Mouse (Mus musculus) embryonic facial prominence, embryonic 13.5 days (tissue): Measurements from ENCODE around the gene Rce1. TPM values are rescaled to one million over a fixed set of nuclear protein-coding genes. Genes with fewer than 3 reads are reported as not detected.
A peak's percentile ranks its signal among the peaks of the same experiment; 100 is the strongest.

Experiments used
- ATAC-seq: fragments of 200-750 bp; cut with Nextera tagmentation; 2 replicates; pipeline ENCODE4 v1.8.0; 2017; ENCODE audit warnings: low read depth; ENCODE audit not compliant: insufficient number of reproducible peaks, insufficient read depth, low FRiP score, low TSS enrichment
- H3K27ac ChIP-seq: fragments of 300-500 bp; sonication (generic); 2 replicates; pipeline ENCODE4 v1.5.1; 2015; ENCODE audit warnings: moderate library complexity, mild to moderate bottlenecking, inconsistent platforms
- H3K27me3 ChIP-seq: fragments of 300-500 bp; sonication (generic); 2 replicates; pipeline ENCODE4 v1.6.1; 2015; ENCODE audit warnings: mild to moderate bottlenecking, inconsistent platforms
- H3K36me3 ChIP-seq: fragments of 300-500 bp; sonication (generic); 2 replicates; pipeline ENCODE4 v1.6.1; 2015; ENCODE audit warnings: mild to moderate bottlenecking, inconsistent platforms
- H3K4me1 ChIP-seq: fragments of 300-500 bp; sonication (generic); 2 replicates; pipeline ENCODE4 v1.6.1; 2015; ENCODE audit warnings: inconsistent platforms
- H3K4me2 ChIP-seq: fragments of 300-500 bp; sonication (generic); 2 replicates; pipeline ENCODE4 v1.6.1; 2015; ENCODE audit warnings: moderate library complexity, mild to moderate bottlenecking, inconsistent platforms
- H3K4me3 ChIP-seq: fragments of 300-500 bp; sonication (generic); 2 replicates; pipeline ENCODE4 v1.5.1; 2015; ENCODE audit warnings: mild to moderate bottlenecking, inconsistent platforms
- H3K9ac ChIP-seq: fragments of 300-500 bp; sonication (generic); 2 replicates; pipeline ENCODE4 v1.6.1; 2015; ENCODE audit warnings: mild to moderate bottlenecking, inconsistent platforms
- H3K9me3 ChIP-seq: fragments of 300-500 bp; sonication (generic); 2 replicates; pipeline ENCODE4 v1.6.1; 2016; ENCODE audit warnings: inconsistent platforms
- WGBS: fragments of 180-500 bp; shearing (Covaris S2); methylation state at CpG from one replicate; pipeline ENCODE4 v1.1.7; 2015; ENCODE audit warnings: mixed read lengths; 5-methylcytosine and 5-hydroxymethylcytosine counted together
- polyA plus RNA-seq: library from polyadenylated mRNA; unstranded; fragments of >200 nt; fragmentation: Nextera tagmentation; extraction: Ambion mirVana; gene quantifications from 2 replicates; pipeline ENCODE4 v1.2.1, GENCODE M21; 2015

Gene Rce1
- 62.5 and 66.6 TPM in 2 replicates for polyA plus RNA-seq

- Histone ChIP-seq H3K4me3 (peak within 1 kb of the TSS; percentile 96), H3K9ac (peak within 1 kb of the TSS; percentile 97), H3K4me2 (peak within 1 kb of the TSS; percentile 76), H3K36me3 (peaks cover 37% of the 10 kb centered on the region), H3K4me1 (peaks cover 31% of the 10 kb centered on the region), H3K27ac (peak within 1 kb of the TSS; percentile 94), H3K9me3 (no peaks in the 10 kb centered on the region), H3K27me3 (no peaks in the 10 kb centered on the region)
- ATAC-seq: peak; percentile 86
- under 1% methylated on average over 64 of the region's 64 CpGs for WGBS
Observed at GRCm38 (mm10) chr19:4625179-4625828, at the start of gene Rce1. Gene Rce1 (minus strand): TSS chr19:4625641.

DNA sequence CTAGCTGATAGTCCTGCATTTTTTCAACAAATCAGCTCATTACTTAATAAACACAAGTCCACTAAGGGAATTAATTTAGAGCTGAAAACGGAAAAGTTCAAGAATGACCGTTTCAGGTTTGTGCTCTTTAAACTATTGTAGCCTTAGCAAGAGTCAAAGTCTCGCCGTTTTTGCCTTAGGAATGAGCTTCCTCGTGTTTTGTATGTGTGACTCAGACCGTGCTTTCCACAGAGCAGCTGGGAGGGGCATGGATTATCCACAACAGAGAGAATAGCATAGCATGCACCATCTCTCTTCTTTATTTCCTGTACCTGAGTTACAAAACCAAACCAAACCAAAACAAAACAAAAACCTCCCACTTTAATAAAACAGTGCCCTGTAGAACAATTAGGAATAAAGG lies 47.0 kb upstream of the Rce1 start:
- WGBS: 63% methylated on average over 6 of the region's 6 CpGs
- no peak for ATAC-seq
- H3K4me1 ChIP-seq: no peaks in the 10 kb centered on the region
- H3K27me3 ChIP-seq: no peaks in the 10 kb centered on the region
- H3K9me3 ChIP-seq: no peaks in the 10 kb centered on the region
- H3K4me3 ChIP-seq: no peak overlapping the region
- no peak overlapping the region for H3K4me2 ChIP-seq
- H3K9ac ChIP-seq: no peak overlapping the region
- H3K36me3 ChIP-seq: no peaks in the 10 kb centered on the region
- no peak overlapping the region for H3K27ac ChIP-seq

- no peaks in the 10 kb centered on the region for H3K9me3 ChIP-seq
- no peak overlapping the region for H3K27ac ChIP-seq
- no peak overlapping the region for H3K9ac ChIP-seq
- 81% methylated on average over 4 of the region's 4 CpGs for WGBS
- no peaks in the 10 kb centered on the region for H3K36me3 ChIP-seq
- H3K4me1 ChIP-seq: no peaks in the 10 kb centered on the region
- no peak for ATAC-seq
- H3K4me3 ChIP-seq: no peak overlapping the region
- H3K4me2 ChIP-seq: no peak overlapping the region
- H3K27me3 ChIP-seq: no peaks in the 10 kb centered on the region
Observed at GRCm38 (mm10) chr19:4670776-4671175, 45.3 kb upstream of the Rce1 start.

DNA sequence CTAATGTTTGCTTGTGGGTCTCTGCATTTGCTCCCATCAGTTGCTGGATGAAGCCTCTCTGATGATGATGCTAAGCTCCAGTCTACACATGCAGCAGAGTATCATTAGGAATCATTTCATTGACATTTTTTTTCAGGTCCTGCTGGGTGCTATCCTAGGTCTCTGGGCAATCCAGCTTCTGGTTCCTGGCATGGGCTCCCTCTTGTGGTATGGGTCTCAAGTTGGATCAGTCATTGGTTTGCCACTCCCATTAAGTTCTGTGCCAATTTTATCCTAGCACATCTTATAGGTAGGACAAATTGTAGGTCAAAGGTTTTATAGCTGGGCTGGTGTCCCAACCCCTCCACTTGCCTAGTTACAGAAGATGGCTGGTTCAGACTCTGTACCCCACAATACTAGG lies 41.4 kb upstream of the Rce1 start:
- no peak overlapping the region for H3K4me3 ChIP-seq
- no peaks in the 10 kb centered on the region for H3K9me3 ChIP-seq
- H3K27ac ChIP-seq: no peak overlapping the region
- H3K36me3 ChIP-seq: no peaks in the 10 kb centered on the region
- H3K9ac ChIP-seq: no peak overlapping the region
- no peaks in the 10 kb centered on the region for H3K4me1 ChIP-seq
- H3K27me3 ChIP-seq: no peaks in the 10 kb centered on the region
- no peak overlapping the region for H3K4me2 ChIP-seq
- ATAC-seq: no peak

- no peak overlapping the region for H3K27ac ChIP-seq
- no peak overlapping the region for H3K9ac ChIP-seq
- peaks cover 3% of the 10 kb centered on the region; the same call in 1 of the 2 replicates for H3K27me3 ChIP-seq
- no peaks in the 10 kb centered on the region for H3K4me1 ChIP-seq
- H3K36me3 ChIP-seq: no peaks in the 10 kb centered on the region
- H3K9me3 ChIP-seq: no peaks in the 10 kb centered on the region
- H3K4me2 ChIP-seq: no peak overlapping the region
- 85% methylated on average over 5 of the region's 5 CpGs for WGBS
- ATAC-seq: no peak
- H3K4me3 ChIP-seq: no peak overlapping the region
Observed at GRCm38 (mm10) chr19:4658156-4658555, 32.7 kb upstream of the Rce1 start.

GRCm38 (mm10) chr19:4646917-4647492 lies 21.6 kb upstream of the Rce1 start:
- Histone ChIP-seq H3K9me3 (no peaks in the 10 kb centered on the region), H3K27ac (no peak overlapping the region), H3K4me3 (no peak overlapping the region), H3K36me3 (no peaks in the 10 kb centered on the region), H3K4me2 (no peak overlapping the region), H3K9ac (0 out of 2 replicates have a peak overlapping the region, but pooled peaks have one; percentile 36), H3K4me1 (no peaks in the 10 kb centered on the region), H3K27me3 (no peaks in the 10 kb centered on the region)
- no peak for ATAC-seq
- WGBS: 64% methylated on average over 11 of the region's 11 CpGs

GRCm38 (mm10) chr19:4644271-4644670 lies 18.8 kb upstream of the Rce1 start:
- Histone ChIP-seq H3K9me3 (no peaks in the 10 kb centered on the region), H3K36me3 (no peaks in the 10 kb centered on the region), H3K9ac (no peak overlapping the region)

DNA sequence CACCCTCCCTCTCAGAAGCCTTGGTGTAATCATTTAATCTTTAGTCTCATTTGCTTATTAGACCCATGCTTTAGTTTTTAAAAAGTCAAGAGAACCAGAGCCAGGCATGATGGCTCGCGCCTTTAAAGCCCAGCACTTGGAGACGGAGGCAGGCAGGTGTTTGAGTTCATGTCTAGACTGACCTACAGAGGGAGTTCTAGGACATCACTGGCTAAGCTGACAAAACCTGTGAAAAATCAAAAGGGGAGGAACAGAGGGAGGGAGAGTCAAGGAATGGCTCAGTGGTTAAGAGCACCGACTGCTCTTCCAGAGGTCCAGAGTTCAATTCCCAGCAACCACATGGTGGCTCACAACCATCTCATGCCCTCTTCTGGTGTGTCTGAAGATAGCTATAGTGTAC lies 10.5 kb upstream of the Rce1 start:
- Histone ChIP-seq H3K4me1 (no peaks in the 10 kb centered on the region), H3K27ac (no peak overlapping the region), H3K4me2 (no peak overlapping the region), H3K9me3 (no peaks in the 10 kb centered on the region), H3K9ac (no peak overlapping the region), H3K27me3 (no peaks in the 10 kb centered on the region), H3K36me3 (no peaks in the 10 kb centered on the region), H3K4me3 (no peak overlapping the region)
- 65% methylated on average over 4 of the region's 4 CpGs for WGBS
- ATAC-seq: no peak

More at GRCm38 (mm10) chr19:4644271-4644670, 18.8 kb upstream of the Rce1 start:
- no peak overlapping the region for H3K27ac ChIP-seq
- no peaks in the 10 kb centered on the region for H3K27me3 ChIP-seq
- no peaks in the 10 kb centered on the region for H3K4me1 ChIP-seq
- no peak for ATAC-seq
- H3K4me3 ChIP-seq: no peak overlapping the region
- WGBS: 35% methylated on average over 10 of the region's 10 CpGs
- no peak overlapping the region for H3K4me2 ChIP-seq

GRCm38 (mm10) chr19:4628819-4629218 lies 3.4 kb upstream of the Rce1 start:
- H3K9me3 ChIP-seq: no peaks in the 10 kb centered on the region
- ATAC-seq: no peak
- no peak overlapping the region for H3K27ac ChIP-seq
- 0% methylated on average over 1 of the region's 1 CpGs for WGBS
- peaks cover 2% of the 10 kb centered on the region for H3K36me3 ChIP-seq
- no peak overlapping the region for H3K4me3 ChIP-seq
- H3K27me3 ChIP-seq: no peaks in the 10 kb centered on the region
- no peak overlapping the region for H3K9ac ChIP-seq
- H3K4me2 ChIP-seq: no peak overlapping the region
- H3K4me1 ChIP-seq: peaks cover 31% of the 10 kb centered on the region

GRCm38 (mm10) chr19:4625829-4626535 lies 541 bp upstream of the Rce1 start:
- peak overlapping the region; percentile 94 for H3K27ac ChIP-seq
- H3K4me3 ChIP-seq: peak overlapping the region; percentile 96
- H3K27me3 ChIP-seq: no peaks in the 10 kb centered on the region
- H3K36me3 ChIP-seq: peaks cover 30% of the 10 kb centered on the region
- no peaks in the 10 kb centered on the region for H3K9me3 ChIP-seq
- H3K4me2 ChIP-seq: peak overlapping the region; percentile 76
- H3K4me1 ChIP-seq: peaks cover 31% of the 10 kb centered on the region
- peak overlapping the region; percentile 97 for H3K9ac ChIP-seq
- under 1% methylated on average over 35 of the region's 35 CpGs for WGBS
- peak; percentile 53; the same call in 1 of the 2 replicates for ATAC-seq

- H3K4me2 ChIP-seq: peak overlapping the region; percentile 76
- no peak for ATAC-seq
- H3K36me3 ChIP-seq: peaks cover 44% of the 10 kb centered on the region
- H3K9ac ChIP-seq: peak overlapping the region; percentile 97
- H3K27me3 ChIP-seq: no peaks in the 10 kb centered on the region
- 30% methylated on average over 4 of the region's 4 CpGs for WGBS
- H3K27ac ChIP-seq: peak overlapping the region; percentile 94
- H3K4me3 ChIP-seq: peak overlapping the region; percentile 96
- H3K9me3 ChIP-seq: no peaks in the 10 kb centered on the region
- H3K4me1 ChIP-seq: peaks cover 31% of the 10 kb centered on the region
Observed at GRCm38 (mm10) chr19:4624406-4625178, 849 bp downstream of the Rce1 start.
